Mouse (Mus musculus) hematopoietic stem cell, adult 5-6 weeks (primary cell): Measurements from ENCODE around the gene Mroh7. TPM values are rescaled to one million over a fixed set of nuclear protein-coding genes. Genes with fewer than 3 reads are reported as not detected.

Experiments used
- ATAC-seq, 2 experiments: fragments of 125-278 bp in 1 of 2; replicated peaks in 1 of 2; 2 replicates each; pipeline ENCODE4 v1.8.0; 2016 to 2017; ENCODE audit warnings: inconsistent platforms in 2 of 2, mild to moderate bottlenecking in 2 of 2, moderate number of reproducible peaks in 2 of 2, low read depth in 1 of 2, moderate TSS enrichment in 1 of 2; ENCODE audit not compliant: low FRiP score in 2 of 2, poor library complexity in 2 of 2, severe bottlenecking in 2 of 2, insufficient read depth in 1 of 2, low TSS enrichment in 1 of 2
- total RNA-seq: library from RNA; stranded (forward); fragments of 172-1452, 232-1000 nt; gene quantifications from 2 replicates; pipeline ENCODE4 v1.2.3, GENCODE M21; 2017

Gene Mroh7
- total RNA-seq, 1 experiment from 2014 or later = not detected

- ATAC-seq = no peak
Measured at GRCm38 (mm10) chr4:106705096-106705665, 25.5 kb downstream of the Mroh7 start.

GRCm38 (mm10) chr4:106704416-106704815, 26.3 kb downstream of the Mroh7 start:
- ATAC-seq = no peak

- no peak for ATAC-seq
Measured at GRCm38 (mm10) chr4:106703956-106704355, 26.8 kb downstream of the Mroh7 start.

- no peak for ATAC-seq
Measured at GRCm38 (mm10) chr4:106700798-106701197, 29.9 kb downstream of the Mroh7 start.

- ATAC-seq = peak; percentile 65 to 76; a peak in 2 of 4 replicates
Measured at GRCm38 (mm10) chr4:106699989-106700388, 30.7 kb downstream of the Mroh7 start.

GRCm38 (mm10) chr4:106693841-106694430, 36.8 kb downstream of the Mroh7 start:
- ATAC-seq = no peak

- no peak for ATAC-seq
Measured at GRCm38 (mm10) chr4:106688636-106689296, 42.0 kb downstream of the Mroh7 start.

GRCm38 (mm10) chr4:106680955-106681354, 49.8 kb downstream of the Mroh7 start:
- no peak for ATAC-seq

- no peak for ATAC-seq
Measured at GRCm38 (mm10) chr4:106679152-106679551, 51.6 kb downstream of the Mroh7 start.

- ATAC-seq = peak; percentile 98 to 99
Measured at GRCm38 (mm10) chr4:106678442-106679118, 52.1 kb downstream of the Mroh7 start, which contains the start of gene Ttc4. Gene Ttc4 (minus strand): TSS chr4:106678944.

GRCm38 (mm10) chr4:106676749-106677148, 54.0 kb downstream of the Mroh7 start:
- ATAC-seq = no peak

GRCm38 (mm10) chr4:106666546-106666945, 64.2 kb downstream of the Mroh7 start:
- no peak for ATAC-seq

- no peak for ATAC-seq
Measured at GRCm38 (mm10) chr4:106665673-106666072, 65.1 kb downstream of the Mroh7 start.

GRCm38 (mm10) chr4:106665269-106665668, 65.5 kb downstream of the Mroh7 start:
- no peak for ATAC-seq

- ATAC-seq = no peak
Measured at GRCm38 (mm10) chr4:106664697-106665096, 66.0 kb downstream of the Mroh7 start.

GRCm38 (mm10) chr4:106663956-106664470, 66.7 kb downstream of the Mroh7 start:
- no peak for ATAC-seq

GRCm38 (mm10) chr4:106655681-106656080, 75.0 kb downstream of the Mroh7 start:
- no peak for ATAC-seq

GRCm38 (mm10) chr4:106653051-106653450, 77.7 kb downstream of the Mroh7 start:
- ATAC-seq = no peak
